In genomic region chr2:17731831-17732200, GRCm38 (mm10) we compare ENCODE assay signal across 9 mouse cellular contexts. TPM values are rescaled to one million over a fixed set of nuclear protein-coding genes. Genes with fewer than 3 reads are reported as not detected.
DNase-seq lines count a peak whose midpoint lies in the region; ATAC-seq lines count a peak whose summit lies in the region.
"Had no signal": no experiment of that assay in that cellular context is flagged by ENCODE, and none has a peak within 500 bp of the region (broad histone marks: within the 10 kb centered on the region; RNA-seq: fewer than 3 reads in every experiment).

No protein-coding gene starts in this region.

- WGBS in kidney, embryonic 16.5 days, result 26% methylated on average over 6 of the region's 6 CpGs
- WGBS in embryonic facial prominence, embryonic 14.5 days, result 22% methylated on average over 6 of the region's 6 CpGs
- WGBS in hindbrain, embryonic 16.5 days, result 9% methylated on average over 6 of the region's 6 CpGs
- 10% methylated on average over 6 of the region's 6 CpGs for WGBS in midbrain, embryonic 15.5 days

- no peak overlapping the region for H3K9ac ChIP-seq in kidney, embryonic 16.5 days (replicated peaks; ENCODE audit: low read length)
- no peak overlapping the region for H3K9ac ChIP-seq in embryonic facial prominence, embryonic 14.5 days (ENCODE audit: low read depth, low read length)
- no peak overlapping the region; the same call in 1 of the 2 replicates for H3K9ac ChIP-seq in hindbrain, embryonic 16.5 days (ENCODE audit: low read depth, low read length)
- no peak overlapping the region for H3K9ac ChIP-seq in midbrain, embryonic 15.5 days

- DNase-seq in kidney, adult 11 months, result no peak
- no peak for DNase-seq in embryonic facial prominence, embryonic 14.5 days (ENCODE audit: low spot score)
- no peak for DNase-seq in cerebellum, adult 18-20 months
- DNase-seq in layer of hippocampus, adult 9-10 months (ENCODE audit: low spot score), result no peak
- no peak for DNase-seq in thymus, postnatal 14 days
- DNase-seq: gastrocnemius, postnatal 36 days had no signal

- H3K27me3 ChIP-seq in kidney, embryonic 16.5 days (ENCODE audit: insufficient read depth, low read length), result peaks cover 26% of the 10 kb centered on the region
- peaks cover 32% of the 10 kb centered on the region for H3K27me3 ChIP-seq in embryonic facial prominence, embryonic 14.5 days (replicated peaks; ENCODE audit: control insufficient read depth, insufficient read depth, low read length)
- H3K27me3 ChIP-seq in hindbrain, embryonic 16.5 days (replicated peaks; ENCODE audit: control insufficient read depth, insufficient read depth, low read length), result no peaks in the 10 kb centered on the region
- H3K27me3 ChIP-seq in midbrain, embryonic 15.5 days (replicated peaks), result peaks cover 19% of the 10 kb centered on the region

- no peaks in the 10 kb centered on the region for H3K36me3 ChIP-seq in kidney, embryonic 16.5 days (ENCODE audit: insufficient read depth, low read length)
- no peaks in the 10 kb centered on the region for H3K36me3 ChIP-seq in embryonic facial prominence, embryonic 14.5 days (ENCODE audit: control insufficient read depth, insufficient read depth, low read length)
- no peaks in the 10 kb centered on the region for H3K36me3 ChIP-seq in hindbrain, embryonic 16.5 days (ENCODE audit: control insufficient read depth, insufficient read depth, low read length)
- H3K36me3 ChIP-seq in midbrain, embryonic 15.5 days (replicated peaks), result no peaks in the 10 kb centered on the region

- peak overlapping the region; percentile 68 for H3K4me3 ChIP-seq in kidney, embryonic 16.5 days (ENCODE audit: low read length)
- H3K4me3 ChIP-seq in embryonic facial prominence, embryonic 14.5 days (ENCODE audit: low read depth, low read length), result no peak overlapping the region; the same call in 1 of the 2 replicates
- peak overlapping the region; percentile 80 for H3K4me3 ChIP-seq in hindbrain, embryonic 16.5 days (ENCODE audit: low read length)
- peak overlapping the region; percentile 54 for H3K4me3 ChIP-seq in midbrain, embryonic 15.5 days

- H3K9me3 ChIP-seq in kidney, embryonic 16.5 days (ENCODE audit: low read length), result no peaks in the 10 kb centered on the region
- no peaks in the 10 kb centered on the region for H3K9me3 ChIP-seq in embryonic facial prominence, embryonic 14.5 days (ENCODE audit: control insufficient read depth, low read length)
- no peaks in the 10 kb centered on the region for H3K9me3 ChIP-seq in hindbrain, embryonic 16.5 days (ENCODE audit: control insufficient read depth, low read length)
- H3K9me3 ChIP-seq in midbrain, embryonic 15.5 days, result no peaks in the 10 kb centered on the region

- no peak for ATAC-seq in kidney, embryonic 16.5 days (ENCODE audit: low FRiP score, low TSS enrichment)
- no peak for ATAC-seq in embryonic facial prominence, embryonic 14.5 days (ENCODE audit: low read depth)
- ATAC-seq in hindbrain, embryonic 16.5 days, result no peak
- no peak for ATAC-seq in midbrain, embryonic 15.5 days (replicated peaks)

- peak overlapping the region; percentile 100 for H3K4me2 ChIP-seq in kidney, embryonic 16.5 days (replicated peaks; ENCODE audit: low read depth, low read length)
- peak overlapping the region; percentile 96 for H3K4me2 ChIP-seq in embryonic facial prominence, embryonic 14.5 days (ENCODE audit: low read depth, low read length)
- peak overlapping the region; percentile 95 for H3K4me2 ChIP-seq in hindbrain, embryonic 16.5 days (ENCODE audit: low read length)
- H3K4me2 ChIP-seq in midbrain, embryonic 15.5 days, result peak overlapping the region; percentile 89

- peaks cover 13% of the 10 kb centered on the region for H3K4me1 ChIP-seq in kidney, embryonic 16.5 days (ENCODE audit: insufficient read depth, low read length)
- 0 out of 2 replicates have a peak, but pooled peaks cover 8% of the 10 kb centered on the region for H3K4me1 ChIP-seq in embryonic facial prominence, embryonic 14.5 days (ENCODE audit: control insufficient read depth, insufficient read depth, low read length)
- peaks cover 9% of the 10 kb centered on the region for H3K4me1 ChIP-seq in hindbrain, embryonic 16.5 days (ENCODE audit: control insufficient read depth, insufficient read depth, low read depth, low read length)
- H3K4me1 ChIP-seq in midbrain, embryonic 15.5 days, result peaks cover 22% of the 10 kb centered on the region

- H3K27ac ChIP-seq in kidney, embryonic 16.5 days (ENCODE audit: low read length), result no peak overlapping the region
- no peak overlapping the region for H3K27ac ChIP-seq in embryonic facial prominence, embryonic 14.5 days (replicated peaks; ENCODE audit: low read depth, low read length)
- H3K27ac ChIP-seq in hindbrain, embryonic 16.5 days (ENCODE audit: low read depth, low read length), result no peak overlapping the region
- no peak overlapping the region for H3K27ac ChIP-seq in midbrain, embryonic 15.5 days

RNA-seq across cellular contexts. Expression of gene Nebl, which starts 0.6 kb away (rescaled TPM):
- polyA plus RNA-seq in kidney, embryonic 16.5 days (2015; fragmentation: Nextera tagmentation; extraction: Ambion mirVana), result 9.4 and 9.7 TPM in 2 replicates
- polyA plus RNA-seq in embryonic facial prominence, embryonic 14.5 days (2014; fragmentation: Nextera tagmentation; extraction: Ambion mirVana), result 9.4 and 12.2 TPM in 2 replicates
- polyA plus RNA-seq in hindbrain, embryonic 16.5 days (2015; fragmentation: Nextera tagmentation; extraction: Ambion mirVana), result 13.5 and 16.4 TPM in 2 replicates
- 11.0 and 11.7 TPM in 2 replicates for polyA plus RNA-seq in midbrain, embryonic 15.5 days (2015; fragmentation: Nextera tagmentation; extraction: Ambion mirVana)
